Mouse (Mus musculus) granulocyte monocyte progenitor cell, adult 5-6 weeks (primary cell): Measurements from ENCODE around the gene Ank. TPM values are rescaled to one million over a fixed set of nuclear protein-coding genes. Genes with fewer than 3 reads are reported as not detected.

Source experiments
- ATAC-seq: replicated peaks from 2 replicates; pipeline ENCODE4 v1.8.0; 2016; ENCODE audit warnings: mild to moderate bottlenecking, moderate TSS enrichment, inconsistent platforms; ENCODE audit not compliant: poor library complexity, severe bottlenecking
- total RNA-seq, 2 experiments: library from RNA; stranded (forward) in 1 of 2; stranded (reverse) in 1 of 2; fragments of 200-712, 200-1000 nt in 1 of 2; fragments of >200 nt in 1 of 2; fragmentation: Nextera tagmentation in 1 of 2; gene quantifications; 2 replicates each; pipeline ENCODE4 v1.2.3; 2014 to 2017

The Ank gene
- total RNA-seq, 2 experiments from 2014 or later: 12.4 to 20.8 TPM

GRCm38 (mm10) chr15:27592620-27593320, 126.3 kb downstream of the Ank start:
- ATAC-seq: no peak

GRCm38 (mm10) chr15:27593717-27594116, 127.2 kb downstream of the Ank start:
- ATAC-seq: no peak

- ATAC-seq: no peak
Observed at GRCm38 (mm10) chr15:27594973-27595372, 128.5 kb downstream of the Ank start.

- ATAC-seq: no peak
Observed at GRCm38 (mm10) chr15:27595560-27595959, 129.1 kb downstream of the Ank start.

GRCm38 (mm10) chr15:27596463-27597140, 130.1 kb downstream of the Ank start:
- peak; percentile 71 for ATAC-seq

- no peak for ATAC-seq
Observed at GRCm38 (mm10) chr15:27597516-27597915, 131.0 kb downstream of the Ank start.

- no peak for ATAC-seq
Observed at GRCm38 (mm10) chr15:27598786-27599385, 132.4 kb downstream of the Ank start.

- no peak for ATAC-seq
Observed at GRCm38 (mm10) chr15:27600524-27600923, 134.0 kb downstream of the Ank start.

GRCm38 (mm10) chr15:27604558-27604957, 138.1 kb downstream of the Ank start:
- ATAC-seq: no peak

- no peak for ATAC-seq
Observed at GRCm38 (mm10) chr15:27605252-27605651, 138.8 kb downstream of the Ank start.

- ATAC-seq: 0 out of 2 replicates have a peak, but pooled peaks have one; percentile 10
Observed at GRCm38 (mm10) chr15:27609554-27609953, 143.1 kb downstream of the Ank start.

GRCm38 (mm10) chr15:27612533-27613221, 146.2 kb downstream of the Ank start:
- ATAC-seq: peak; percentile 69

GRCm38 (mm10) chr15:27613255-27613654, 146.8 kb downstream of the Ank start:
- no peak for ATAC-seq

GRCm38 (mm10) chr15:27616159-27616558, 149.7 kb downstream of the Ank start:
- ATAC-seq: peak; percentile 45

- no peak for ATAC-seq
Observed at GRCm38 (mm10) chr15:27617227-27617626, 150.8 kb downstream of the Ank start.

- ATAC-seq: no peak
Observed at GRCm38 (mm10) chr15:27618778-27619533, 152.5 kb downstream of the Ank start.

GRCm38 (mm10) chr15:27619683-27620082, 153.2 kb downstream of the Ank start:
- no peak for ATAC-seq

GRCm38 (mm10) chr15:27620475-27621185, 154.2 kb downstream of the Ank start:
- ATAC-seq: peak; percentile 56

- ATAC-seq: no peak
Observed at GRCm38 (mm10) chr15:27623286-27623685, 156.8 kb downstream of the Ank start.
